Mouse (Mus musculus) heart, postnatal 0 days (tissue): ENCODE results near the gene Lpp. TPM values are rescaled to one million over a fixed set of nuclear protein-coding genes. Genes with fewer than 3 reads are reported as not detected.
A peak's percentile ranks its signal among the peaks of the same experiment; 100 is the strongest.

Experiments used
- ATAC-seq: fragments of 200-750 bp; cut with Nextera tagmentation; 2 replicates; pipeline ENCODE4 v1.8.0; 2017; ENCODE audit warnings: low read depth, moderate number of reproducible peaks, moderate library complexity; ENCODE audit not compliant: insufficient read depth
- DNase-seq: peaks from one replicate; pipeline ENCODE4 v3.0.0-alpha.2; 2016; ENCODE audit warnings: low spot score
- H3K27ac ChIP-seq: fragments of 300-500 bp; sonication (generic); 2 replicates; pipeline ENCODE4 v1.5.1; 2014; ENCODE audit warnings: low read depth, mild to moderate bottlenecking
- H3K27me3 ChIP-seq: fragments of 300-500 bp; sonication (generic); 2 replicates; pipeline ENCODE4 v1.6.1; 2014; ENCODE audit warnings: low read length, mixed read lengths; ENCODE audit not compliant: control insufficient read depth, insufficient read depth
- H3K36me3 ChIP-seq: fragments of 300-500 bp; sonication (generic); replicated peaks from 2 replicates; pipeline ENCODE4 v1.6.1; 2014; ENCODE audit warnings: low read length, mixed read lengths; ENCODE audit not compliant: control insufficient read depth, insufficient read depth
- H3K4me1 ChIP-seq: fragments of 300-500 bp; sonication (generic); 2 replicates; pipeline ENCODE4 v1.6.1; 2014; ENCODE audit warnings: antibody characterized with exemption; ENCODE audit not compliant: control insufficient read depth, insufficient read depth
- H3K4me2 ChIP-seq: fragments of 300-500 bp; sonication (generic); 2 replicates; pipeline ENCODE4 v1.6.1; 2014; ENCODE audit warnings: low read depth, mild to moderate bottlenecking, low read length, moderate library complexity
- H3K4me3 ChIP-seq: fragments of 300-500 bp; sonication (generic); 2 replicates; pipeline ENCODE4 v1.5.1; 2014; ENCODE audit warnings: low read depth, low read length
- H3K9ac ChIP-seq: fragments of 300-500 bp; sonication (generic); replicated peaks from 2 replicates; pipeline ENCODE4 v1.6.1; 2014; ENCODE audit warnings: low read depth, low read length, mixed read lengths
- H3K9me3 ChIP-seq: fragments of 300-500 bp; sonication (generic); replicated peaks from 2 replicates; pipeline ENCODE4 v1.6.1; 2016; ENCODE audit warnings: low read length; ENCODE audit not compliant: control insufficient read depth
- CTCF ChIP-seq: IDR thresholded peaks from 2 replicates; pipeline ENCODE4 v1.5.1; 2016; ENCODE audit warnings: antibody characterized with exemption, control low read depth, low read depth
- EP300 ChIP-seq: IDR thresholded peaks from 2 replicates; pipeline ENCODE4 v1.6.1; 2016; ENCODE audit warnings: antibody characterized with exemption, low read depth
- WGBS: fragments of 180-500 bp; shearing (Covaris S2); extraction: QIAGEN DNeasy Blood & Tissue Kit; methylation state at CpG from one replicate; pipeline ENCODE4 v1.1.7; 2014; 5-methylcytosine and 5-hydroxymethylcytosine counted together
- polyA plus RNA-seq: library from polyadenylated mRNA; unstranded; fragments of >200 nt; fragmentation: Nextera tagmentation; extraction: Ambion mirVana; gene quantifications from 2 replicates; pipeline ENCODE4 v1.2.1, GENCODE M21; 2015
- total RNA-seq: library from RNA; depleted of rRNA; stranded (reverse); fragments of >200 nt; gene quantifications from 2 replicates; pipeline ENCODE4 v1.2.3, GENCODE M21; 2014; ENCODE audit warnings: low replicate concordance

Gene Lpp
- total and polyA plus RNA-seq, 2 experiments from 2014 or later, result 32.1 to 77.4 TPM

GRCm38 (mm10) chr16:24400776-24401175 lies 7.5 kb downstream of the Lpp start:
- no peak overlapping the region for H3K9ac ChIP-seq
- H3K4me2 ChIP-seq, result no peak overlapping the region
- DNase-seq, result no peak
- no peak overlapping the region for H3K27ac ChIP-seq
- no peaks in the 10 kb centered on the region for H3K27me3 ChIP-seq
- no peak for ATAC-seq
- 83% methylated on average over 2 of the region's 2 CpGs for WGBS
- H3K36me3 ChIP-seq, result peaks cover 23% of the 10 kb centered on the region; the same call in 1 of the 2 replicates
- peaks cover 30% of the 10 kb centered on the region for H3K4me1 ChIP-seq
- H3K4me3 ChIP-seq, result no peak overlapping the region
- TF ChIP-seq EP300 (no peak), CTCF (no peak)
- 0 out of 2 replicates have a peak, but pooled peaks cover 8% of the 10 kb centered on the region for H3K9me3 ChIP-seq

GRCm38 (mm10) chr16:24402801-24403200 lies 9.5 kb downstream of the Lpp start:
- H3K4me3 ChIP-seq, result no peak overlapping the region
- H3K27ac ChIP-seq, result no peak overlapping the region
- no peak overlapping the region for H3K4me2 ChIP-seq
- WGBS, result 87% methylated on average over 4 of the region's 4 CpGs
- H3K36me3 ChIP-seq, result peaks cover 28% of the 10 kb centered on the region
- H3K9me3 ChIP-seq, result peaks cover 15% of the 10 kb centered on the region; the same call in 1 of the 2 replicates
- TF ChIP-seq CTCF (no peak), EP300 (no peak)
- H3K4me1 ChIP-seq, result peaks cover 21% of the 10 kb centered on the region
- H3K27me3 ChIP-seq, result no peaks in the 10 kb centered on the region
- no peak overlapping the region for H3K9ac ChIP-seq
- DNase-seq (no peak), ATAC-seq (no peak)

GRCm38 (mm10) chr16:24403733-24404380 lies 10.6 kb downstream of the Lpp start:
- Histone ChIP-seq H3K4me1 (peaks cover 12% of the 10 kb centered on the region; the same call in 1 of the 2 replicates), H3K4me2 (no peak overlapping the region), H3K9me3 (peaks cover 15% of the 10 kb centered on the region; the same call in 1 of the 2 replicates), H3K27me3 (no peaks in the 10 kb centered on the region), H3K36me3 (peaks cover 28% of the 10 kb centered on the region), H3K9ac (no peak overlapping the region), H3K4me3 (no peak overlapping the region), H3K27ac (no peak overlapping the region)
- DNase-seq, result no peak
- no peak for ATAC-seq
- no peak for TF ChIP-seq EP300
- TF ChIP-seq CTCF, result no peak
- 95% methylated on average over 8 of the region's 8 CpGs for WGBS

GRCm38 (mm10) chr16:24406521-24406920 lies 13.2 kb downstream of the Lpp start:
- peaks cover 28% of the 10 kb centered on the region for H3K36me3 ChIP-seq
- H3K9ac ChIP-seq, result no peak overlapping the region
- ATAC-seq, result no peak
- H3K4me3 ChIP-seq, result no peak overlapping the region
- H3K27me3 ChIP-seq, result no peaks in the 10 kb centered on the region
- TF ChIP-seq CTCF, result no peak
- TF ChIP-seq EP300, result no peak
- peaks cover 15% of the 10 kb centered on the region; the same call in 1 of the 2 replicates for H3K9me3 ChIP-seq
- H3K27ac ChIP-seq, result no peak overlapping the region
- H3K4me1 ChIP-seq, result no peaks in the 10 kb centered on the region
- no peak for DNase-seq
- no peak overlapping the region for H3K4me2 ChIP-seq
- 89% methylated on average over 2 of the region's 2 CpGs for WGBS

GRCm38 (mm10) chr16:24411281-24411680 lies 18.0 kb downstream of the Lpp start:
- Histone ChIP-seq H3K9me3 (peaks cover 3% of the 10 kb centered on the region; the same call in 1 of the 2 replicates), H3K27ac (no peak overlapping the region), H3K36me3 (peaks cover 15% of the 10 kb centered on the region), H3K4me2 (no peak overlapping the region), H3K27me3 (no peaks in the 10 kb centered on the region), H3K4me3 (no peak overlapping the region), H3K4me1 (peaks cover 10% of the 10 kb centered on the region), H3K9ac (no peak overlapping the region)
- 84% methylated on average over 6 of the region's 6 CpGs for WGBS
- TF ChIP-seq CTCF (no peak), EP300 (no peak)
- ATAC-seq (no peak), DNase-seq (no peak)

GRCm38 (mm10) chr16:24412193-24412592 lies 18.9 kb downstream of the Lpp start:
- Histone ChIP-seq H3K27me3 (no peaks in the 10 kb centered on the region), H3K9ac (no peak overlapping the region), H3K4me3 (no peak overlapping the region), H3K4me2 (no peak overlapping the region), H3K4me1 (peaks cover 10% of the 10 kb centered on the region), H3K27ac (peak overlapping the region; percentile 51), H3K9me3 (no peaks in the 10 kb centered on the region), H3K36me3 (peaks cover 21% of the 10 kb centered on the region)
- DNase-seq, result no peak
- no peak for ATAC-seq
- no peak for TF ChIP-seq EP300
- no peak for TF ChIP-seq CTCF
- 95% methylated on average over 5 of the region's 5 CpGs for WGBS
